Mouse (Mus musculus): ENCODE results near the gene Arhgef11. TPM values are rescaled to one million over a fixed set of nuclear protein-coding genes. Genes with fewer than 3 reads are reported as not detected.

The Arhgef11 gene
- polyA plus RNA-seq, 1 experiment = 5.5 TPM

DNA sequence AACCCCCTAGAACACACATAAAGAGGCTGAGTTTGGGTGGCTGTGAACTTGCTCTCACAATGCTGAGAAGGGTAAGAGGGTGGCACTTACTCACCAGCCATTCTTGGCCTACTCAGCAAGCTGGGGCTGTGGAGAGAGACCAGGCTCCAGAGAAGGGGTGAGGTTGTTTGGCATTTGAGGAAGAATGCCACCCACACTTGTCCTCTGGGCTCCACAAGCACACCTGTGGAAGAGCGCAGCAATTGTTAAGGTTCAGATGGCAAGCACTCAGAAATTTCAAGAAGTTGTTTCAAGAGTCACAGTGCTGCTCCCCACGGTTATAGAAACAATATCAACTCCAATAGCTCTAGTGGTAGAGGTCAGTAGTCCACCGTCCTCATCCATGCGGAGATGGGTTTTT lies 1.0 kb upstream of the Arhgef11 start:
- TF ChIP-seq FOSL1 (IDR thresholded peaks at IDR 0.05; ENCODE audit: insufficient read depth, low read length, poor library complexity, severe bottlenecking) (no peak), USF1 (IDR thresholded peaks at IDR 0.05; ENCODE audit: low read depth) (no peak), CTCF (IDR thresholded peaks at IDR 0.05; ENCODE audit: control insufficient read depth, insufficient read depth, insufficient read length) (no peak), MYOD1 (IDR thresholded peaks at IDR 0.05; ENCODE audit: control insufficient read depth, insufficient read length, low read depth) (no peak), CEBPB (IDR thresholded peaks at IDR 0.05; ENCODE audit: low read depth) (no peak), MYOG (IDR thresholded peaks at IDR 0.05; ENCODE audit: control insufficient read depth, extremely low read depth, insufficient read length) (no peak)
- Histone ChIP-seq H3K36me3 (ENCODE audit: control insufficient read depth, insufficient read depth) (no peaks in the 10 kb centered on the region), H3K27me3 (ENCODE audit: control insufficient read depth, insufficient read depth, insufficient read length) (no peaks in the 10 kb centered on the region), H3K79me2 (ENCODE audit: control insufficient read depth, insufficient read depth) (peaks cover 31% of the 10 kb centered on the region), H3K4me3 (ENCODE audit: insufficient read depth, poor library complexity, severe bottlenecking) (no peak overlapping the region), H3ac (ENCODE audit: control insufficient read depth, insufficient read length, low read depth) (no peak overlapping the region), H3K79me3 (ENCODE audit: low read depth) (peaks cover 8% of the 10 kb centered on the region)

DNA sequence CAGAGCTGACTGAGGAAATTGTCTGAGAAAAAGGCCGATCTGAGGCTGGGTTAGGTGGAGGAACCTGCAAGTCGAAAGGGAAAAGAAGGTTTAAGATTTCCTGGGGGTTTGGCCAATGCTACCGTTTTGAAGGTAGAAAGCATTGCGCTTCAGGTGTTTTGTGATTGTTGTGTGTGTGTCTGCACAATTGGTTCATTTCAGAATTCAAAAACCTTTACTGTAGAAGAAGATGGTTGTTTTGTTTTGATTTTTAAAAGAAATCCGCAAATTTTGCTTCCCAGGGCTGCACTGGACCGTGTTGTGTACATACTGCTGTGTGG lies 412 bp downstream of the Arhgef11 start:
- no peaks in the 10 kb centered on the region for H3K27me3 ChIP-seq (ENCODE audit: control insufficient read depth, insufficient read depth, insufficient read length)
- peaks cover 13% of the 10 kb centered on the region for H3K79me3 ChIP-seq (ENCODE audit: low read depth)
- peak overlapping the region; percentile 96 for H3ac ChIP-seq (ENCODE audit: control insufficient read depth, insufficient read length, low read depth)
- TF ChIP-seq CEBPB (IDR thresholded peaks at IDR 0.05; ENCODE audit: low read depth) = no peak
- no peak for TF ChIP-seq MYOG (IDR thresholded peaks at IDR 0.05; ENCODE audit: control insufficient read depth, extremely low read depth, insufficient read length)
- TF ChIP-seq MYOD1 (IDR thresholded peaks at IDR 0.05; ENCODE audit: control insufficient read depth, insufficient read length, low read depth) = no peak
- TF ChIP-seq USF1 (IDR thresholded peaks at IDR 0.05; ENCODE audit: low read depth) = no peak
- TF ChIP-seq MAX (IDR thresholded peaks at IDR 0.05) = no peak
- no peak for TF ChIP-seq CTCF (IDR thresholded peaks at IDR 0.05; ENCODE audit: control insufficient read depth, insufficient read depth, insufficient read length)
- peak overlapping the region; percentile 60 for H3K4me3 ChIP-seq (ENCODE audit: insufficient read depth, poor library complexity, severe bottlenecking)
- H3K79me2 ChIP-seq (ENCODE audit: control insufficient read depth, insufficient read depth) = peaks cover 43% of the 10 kb centered on the region
- H3K36me3 ChIP-seq (ENCODE audit: control insufficient read depth, insufficient read depth) = no peaks in the 10 kb centered on the region

DNA sequence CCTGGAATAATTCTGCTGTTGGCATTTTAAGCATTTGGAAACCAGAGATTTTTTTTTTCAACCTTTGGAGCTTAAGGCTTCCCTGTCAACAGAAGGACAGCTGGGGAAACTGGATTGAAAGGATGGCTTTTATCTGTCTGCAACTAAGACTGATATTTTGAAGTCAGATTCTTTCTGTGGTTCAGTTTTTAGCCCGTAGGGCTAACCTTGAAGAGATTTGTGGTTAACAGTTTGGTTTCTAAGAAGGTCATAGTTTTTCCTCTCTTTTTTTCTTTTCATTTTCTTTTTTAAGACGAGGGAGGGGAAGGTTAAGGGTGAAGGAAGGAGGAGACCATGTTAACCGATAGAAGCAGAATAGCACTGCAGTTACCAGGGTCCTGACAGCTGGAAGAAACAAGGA lies 881 bp downstream of the Arhgef11 start:
- TF ChIP-seq MYOD1 (IDR thresholded peaks at IDR 0.05; ENCODE audit: control insufficient read depth, insufficient read length, low read depth) (no peak), USF1 (IDR thresholded peaks at IDR 0.05; ENCODE audit: low read depth) (no peak), MAX (IDR thresholded peaks at IDR 0.05) (no peak), MYOG (IDR thresholded peaks at IDR 0.05; ENCODE audit: control insufficient read depth, extremely low read depth, insufficient read length) (no peak), CTCF (IDR thresholded peaks at IDR 0.05; ENCODE audit: control insufficient read depth, insufficient read depth, insufficient read length) (no peak), FOSL1 (IDR thresholded peaks at IDR 0.05; ENCODE audit: insufficient read depth, low read length, poor library complexity, severe bottlenecking) (no peak), CEBPB (IDR thresholded peaks at IDR 0.05; ENCODE audit: low read depth) (no peak)
- Histone ChIP-seq H3K27me3 (ENCODE audit: control insufficient read depth, insufficient read depth, insufficient read length) (no peaks in the 10 kb centered on the region), H3K36me3 (ENCODE audit: control insufficient read depth, insufficient read depth) (no peaks in the 10 kb centered on the region), H3K4me3 (ENCODE audit: insufficient read depth, poor library complexity, severe bottlenecking) (peak overlapping the region; percentile 60), H3K79me2 (ENCODE audit: control insufficient read depth, insufficient read depth) (peaks cover 48% of the 10 kb centered on the region), H3K79me3 (ENCODE audit: low read depth) (peaks cover 13% of the 10 kb centered on the region), H3ac (ENCODE audit: control insufficient read depth, insufficient read length, low read depth) (peak overlapping the region; percentile 14)

DNA sequence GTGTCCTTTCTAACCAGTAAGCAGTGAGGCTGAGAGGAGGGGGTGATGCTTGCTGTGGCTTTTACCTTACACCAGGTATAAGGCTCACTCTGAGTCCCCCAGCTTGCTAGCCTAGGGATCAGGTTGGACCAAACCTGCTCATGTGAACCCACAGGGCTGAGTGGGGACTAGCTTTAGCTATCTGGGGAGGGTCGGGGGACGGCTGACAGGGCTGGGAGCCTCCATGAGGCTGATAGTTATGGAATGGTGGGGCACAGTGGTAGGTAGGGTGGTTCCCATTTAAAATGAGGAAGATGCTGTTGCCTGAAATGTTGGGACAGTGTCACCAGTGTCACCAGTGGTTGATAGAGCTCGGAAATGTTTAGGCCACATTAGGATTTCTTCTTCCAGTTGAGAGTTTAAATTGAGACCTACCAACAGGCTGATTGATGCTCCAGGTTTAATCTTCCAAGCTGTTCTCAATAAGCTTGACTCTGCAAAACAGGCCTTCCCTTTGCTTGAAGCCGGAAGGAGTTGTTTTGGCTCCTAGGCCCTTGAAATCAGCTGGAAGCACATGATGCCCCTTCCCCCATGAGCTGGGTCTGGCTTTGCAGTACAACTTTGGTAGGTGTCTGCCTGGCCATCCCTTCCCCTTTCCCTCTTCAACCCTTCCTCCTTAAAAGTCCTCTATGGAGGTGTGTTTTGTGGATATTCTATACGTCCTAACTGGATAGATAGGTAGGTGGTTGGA lies 1.8 kb downstream of the Arhgef11 start:
- no peaks in the 10 kb centered on the region for H3K27me3 ChIP-seq (ENCODE audit: control insufficient read depth, insufficient read depth, insufficient read length)
- no peaks in the 10 kb centered on the region for H3K36me3 ChIP-seq (ENCODE audit: control insufficient read depth, insufficient read depth)
- H3K79me3 ChIP-seq (ENCODE audit: low read depth) = peaks cover 13% of the 10 kb centered on the region
- TF ChIP-seq MYOD1 (IDR thresholded peaks at IDR 0.05; ENCODE audit: control insufficient read depth, insufficient read length, low read depth) (no peak), CEBPB (IDR thresholded peaks at IDR 0.05; ENCODE audit: low read depth) (no peak), MYOG (IDR thresholded peaks at IDR 0.05; ENCODE audit: control insufficient read depth, extremely low read depth, insufficient read length) (no peak), MAX (IDR thresholded peaks at IDR 0.05) (no peak), USF1 (IDR thresholded peaks at IDR 0.05; ENCODE audit: low read depth) (no peak), FOSL1 (IDR thresholded peaks at IDR 0.05; ENCODE audit: insufficient read depth, low read length, poor library complexity, severe bottlenecking) (no peak), CTCF (IDR thresholded peaks at IDR 0.05; ENCODE audit: control insufficient read depth, insufficient read depth, insufficient read length) (no peak)
- H3ac ChIP-seq (ENCODE audit: control insufficient read depth, insufficient read length, low read depth) = peak overlapping the region; percentile 52
- peaks cover 49% of the 10 kb centered on the region for H3K79me2 ChIP-seq (ENCODE audit: control insufficient read depth, insufficient read depth)
- peak overlapping the region; percentile 18 for H3K4me3 ChIP-seq (ENCODE audit: insufficient read depth, poor library complexity, severe bottlenecking)

DNA sequence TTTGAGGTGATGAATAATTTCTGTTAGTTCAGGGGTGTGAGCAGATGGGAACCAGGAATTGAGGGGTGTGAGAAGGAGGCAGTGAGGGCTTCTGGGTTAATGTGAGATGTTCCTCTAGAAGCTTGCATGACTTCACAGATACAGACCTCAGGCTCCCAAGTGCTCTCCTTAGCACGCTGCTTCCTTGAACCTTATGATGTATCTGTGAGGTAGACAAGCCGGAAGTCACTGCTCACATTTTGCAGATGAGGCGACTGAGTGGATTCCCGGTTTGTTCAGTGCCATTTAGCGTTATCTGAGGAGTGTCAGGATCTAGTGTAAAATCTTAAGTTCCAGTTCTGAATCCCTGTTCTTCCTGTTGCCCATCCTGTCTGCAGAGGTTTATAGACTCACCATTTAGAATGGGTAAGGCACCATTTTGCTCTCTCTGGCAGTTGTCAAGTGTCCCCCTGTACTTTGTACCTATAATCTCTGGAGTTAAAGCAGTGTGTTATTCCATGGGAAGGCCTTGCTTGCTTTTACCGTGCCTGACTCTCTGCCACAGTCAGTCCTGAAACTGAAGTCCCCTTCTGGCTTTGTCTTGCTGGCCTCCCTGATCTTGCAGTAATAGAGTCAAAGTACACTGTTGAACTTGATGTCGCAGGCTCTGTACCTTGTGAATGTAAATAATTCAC lies 3.0 kb downstream of the Arhgef11 start:
- TF ChIP-seq CEBPB (IDR thresholded peaks at IDR 0.05; ENCODE audit: low read depth) (no peak), FOSL1 (IDR thresholded peaks at IDR 0.05; ENCODE audit: insufficient read depth, low read length, poor library complexity, severe bottlenecking) (no peak), MYOG (IDR thresholded peaks at IDR 0.05; ENCODE audit: control insufficient read depth, extremely low read depth, insufficient read length) (no peak), MYOD1 (IDR thresholded peaks at IDR 0.05; ENCODE audit: control insufficient read depth, insufficient read length, low read depth) (no peak), MAX (IDR thresholded peaks at IDR 0.05) (no peak), CTCF (IDR thresholded peaks at IDR 0.05; ENCODE audit: control insufficient read depth, insufficient read depth, insufficient read length) (no peak), USF1 (IDR thresholded peaks at IDR 0.05; ENCODE audit: low read depth) (no peak)
- H3K79me2 ChIP-seq (ENCODE audit: control insufficient read depth, insufficient read depth) = peaks cover 49% of the 10 kb centered on the region
- H3K27me3 ChIP-seq (ENCODE audit: control insufficient read depth, insufficient read depth, insufficient read length) = no peaks in the 10 kb centered on the region
- H3ac ChIP-seq (ENCODE audit: control insufficient read depth, insufficient read length, low read depth) = no peak overlapping the region
- no peaks in the 10 kb centered on the region for H3K36me3 ChIP-seq (ENCODE audit: control insufficient read depth, insufficient read depth)
- no peak overlapping the region for H3K4me3 ChIP-seq (ENCODE audit: insufficient read depth, poor library complexity, severe bottlenecking)
- H3K79me3 ChIP-seq (ENCODE audit: low read depth) = peaks cover 19% of the 10 kb centered on the region
